Mouse (Mus musculus): Measurements from ENCODE around the gene Mindy2.

Gene Mindy2

DNA sequence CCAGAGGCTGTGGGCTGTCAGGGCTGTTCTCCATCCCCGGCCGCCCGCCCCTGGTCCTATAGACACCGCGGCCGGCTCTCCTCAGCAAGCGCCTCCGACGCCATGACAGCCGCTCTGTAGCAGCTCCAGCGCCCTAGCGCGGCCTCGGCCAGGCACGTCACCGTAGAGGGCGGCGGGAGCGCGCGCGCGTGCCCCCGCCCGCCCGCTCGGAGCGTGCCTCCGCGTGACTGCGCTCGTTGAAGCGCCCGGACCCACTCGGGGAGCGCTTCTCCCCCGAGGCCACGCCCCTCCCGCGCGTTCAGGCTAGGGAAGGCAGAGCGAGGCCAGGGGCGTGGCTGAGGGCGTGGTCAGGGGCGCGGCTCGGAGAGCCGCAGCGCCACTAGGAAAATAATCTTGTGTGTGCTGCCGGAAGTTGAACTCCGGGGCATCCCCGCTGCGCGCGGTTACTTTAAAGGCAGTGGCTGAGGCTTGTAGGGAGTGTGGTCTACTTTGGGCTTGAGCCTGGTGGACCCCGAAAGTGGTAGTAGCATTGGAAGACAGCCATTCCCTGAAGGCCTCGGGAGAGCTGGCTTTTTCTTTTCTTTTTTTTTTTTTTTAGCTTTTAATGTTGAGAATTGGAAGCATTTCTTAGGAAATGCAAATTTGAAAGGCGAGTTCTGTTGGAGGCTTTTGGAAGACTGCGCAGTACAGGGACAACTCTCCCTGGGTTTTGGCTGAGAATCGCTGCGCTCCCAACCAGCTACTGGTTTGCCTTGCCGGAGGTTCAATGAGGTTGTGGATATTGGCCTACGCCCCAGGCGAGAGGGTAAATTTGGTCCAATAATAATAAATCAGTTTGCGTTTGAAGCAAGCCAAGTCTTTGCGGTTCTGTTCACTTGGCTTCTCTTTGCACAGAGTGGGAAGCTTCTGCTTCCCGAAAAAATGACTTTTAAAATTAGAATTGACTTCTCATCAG lies at the start of gene Mindy2:
Gene Mindy2 (minus strand): TSS at position 162 of the 955 bp plus-strand sequence.
- DNase-seq: peak; percentile 99

DNA sequence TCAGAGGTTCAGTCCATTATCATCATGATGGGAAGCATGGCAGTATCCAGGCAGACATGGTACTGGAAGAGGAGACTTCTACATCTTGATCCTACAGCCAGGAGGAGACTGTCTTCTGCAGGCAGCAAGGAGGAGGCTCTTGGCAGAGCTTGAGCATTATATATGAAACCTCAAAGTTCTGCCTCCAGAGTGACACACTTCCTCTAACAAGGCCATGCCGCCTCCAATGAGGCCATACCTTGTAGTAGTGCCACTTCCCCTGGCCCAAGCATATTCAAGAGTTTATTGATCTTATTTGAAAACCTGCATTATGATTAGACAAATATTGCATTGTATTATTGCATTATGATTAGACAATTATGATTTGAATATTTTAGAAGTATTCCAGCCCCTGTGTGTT lies 49.5 kb upstream of the Mindy2 start:
- DNase-seq: no peak

DNA sequence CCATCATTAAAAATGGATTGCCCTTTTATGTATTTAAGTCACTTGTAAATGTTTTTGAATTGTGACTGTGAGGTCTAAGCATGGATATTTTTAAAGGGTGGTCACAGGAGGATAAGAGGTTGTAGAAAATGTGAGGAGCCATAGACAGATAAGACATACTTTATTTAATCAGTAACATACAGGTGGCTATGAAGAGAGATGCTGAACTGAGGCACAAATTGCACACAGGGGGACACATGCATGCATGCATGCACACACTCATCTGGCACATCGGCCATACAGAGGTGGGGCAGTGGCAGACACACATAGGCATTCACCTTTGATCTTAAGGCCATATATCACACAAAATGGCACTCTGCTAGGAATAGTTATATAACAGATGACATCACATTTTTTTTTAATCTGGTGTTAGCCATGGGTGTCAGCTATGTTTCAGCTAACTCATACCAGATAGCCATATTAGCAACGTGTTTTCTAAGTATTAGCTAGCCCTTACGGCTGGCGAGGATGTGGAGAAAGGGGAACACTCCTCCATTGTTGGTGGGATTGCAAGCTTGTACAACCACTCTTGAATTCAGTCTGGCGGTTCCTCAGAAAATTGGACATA lies 46.7 kb upstream of the Mindy2 start:
- DNase-seq: no peak

DNA sequence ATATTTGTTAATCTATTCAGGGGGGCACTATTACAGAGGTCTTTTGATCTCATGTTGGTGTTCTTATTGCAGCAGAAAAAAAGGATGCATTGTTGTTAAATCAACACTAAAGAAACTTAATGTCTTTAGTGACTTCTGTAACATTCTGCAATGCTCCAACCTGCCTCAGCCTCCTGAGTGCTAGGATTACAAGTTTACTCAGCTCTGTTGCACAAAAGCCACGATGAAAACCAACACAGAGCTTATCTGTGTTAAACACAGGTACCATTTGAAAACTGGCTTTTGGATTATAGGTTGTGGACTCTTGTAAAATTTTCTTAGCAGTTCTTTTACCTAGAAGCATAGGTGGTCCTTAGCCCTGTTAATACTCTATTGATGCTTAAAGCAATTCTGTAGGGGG lies 41.1 kb upstream of the Mindy2 start:
- DNase-seq: no peak

DNA sequence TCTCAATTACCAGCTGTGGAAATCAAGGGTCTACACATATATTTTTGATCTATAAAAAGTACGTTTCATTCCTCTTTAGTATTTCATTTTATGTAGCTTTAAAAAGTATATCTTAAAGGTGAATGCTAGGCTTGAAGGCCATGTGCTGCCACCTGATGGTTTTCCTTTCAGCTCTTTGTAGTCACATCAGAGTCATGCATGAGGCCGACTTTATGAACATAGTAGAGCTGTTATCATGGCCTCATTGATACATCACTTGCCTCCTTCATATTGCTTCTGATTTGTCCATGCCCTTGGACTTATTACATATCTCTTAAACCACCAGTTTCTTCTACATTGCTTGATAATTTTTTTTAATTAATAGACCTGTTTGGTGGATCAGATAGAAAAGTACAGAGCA lies 38.7 kb upstream of the Mindy2 start:
- DNase-seq: no peak

DNA sequence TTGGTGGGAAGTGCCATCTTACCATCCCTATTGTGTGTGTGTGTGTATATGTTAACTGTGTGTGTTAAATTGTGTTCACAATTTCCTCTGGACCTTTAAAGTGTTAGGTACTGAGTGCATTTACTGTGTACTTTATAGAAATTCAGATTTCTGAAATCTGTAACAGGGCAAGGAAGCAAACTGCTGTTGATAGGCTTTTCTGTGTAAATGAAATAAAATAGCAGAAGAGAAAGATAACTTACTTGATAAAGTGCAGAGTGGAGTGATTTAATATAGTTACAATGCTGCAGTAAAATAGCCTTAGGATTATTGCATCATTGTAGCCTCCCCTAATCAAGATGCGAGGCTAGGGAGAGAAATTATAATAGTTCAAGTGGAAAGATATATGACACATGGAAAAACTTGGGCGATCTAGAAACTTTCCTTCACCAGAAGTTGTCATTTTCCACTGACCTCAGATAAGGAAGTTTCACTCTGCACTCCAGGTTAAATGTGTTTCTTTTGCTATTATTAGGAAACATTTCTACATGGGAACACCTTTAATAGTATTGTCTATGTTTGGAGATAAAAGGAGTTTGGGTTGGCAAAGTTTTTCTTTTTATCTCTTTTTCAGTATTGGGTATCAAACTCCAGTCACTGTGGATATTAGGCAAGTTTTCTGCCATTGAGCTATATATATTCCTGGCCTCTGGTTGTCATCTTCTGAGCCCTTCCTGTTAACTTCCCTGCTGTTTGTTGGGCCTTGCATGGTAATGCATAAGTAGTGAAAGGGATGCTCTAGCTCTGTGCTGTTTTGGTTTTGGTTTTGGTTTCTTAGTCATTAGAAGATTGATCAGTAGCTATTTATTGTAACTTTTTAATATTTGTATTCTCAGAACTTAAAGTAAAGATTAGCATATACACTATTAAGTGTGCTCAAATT lies 35.1 kb upstream of the Mindy2 start:
- no peak for DNase-seq

DNA sequence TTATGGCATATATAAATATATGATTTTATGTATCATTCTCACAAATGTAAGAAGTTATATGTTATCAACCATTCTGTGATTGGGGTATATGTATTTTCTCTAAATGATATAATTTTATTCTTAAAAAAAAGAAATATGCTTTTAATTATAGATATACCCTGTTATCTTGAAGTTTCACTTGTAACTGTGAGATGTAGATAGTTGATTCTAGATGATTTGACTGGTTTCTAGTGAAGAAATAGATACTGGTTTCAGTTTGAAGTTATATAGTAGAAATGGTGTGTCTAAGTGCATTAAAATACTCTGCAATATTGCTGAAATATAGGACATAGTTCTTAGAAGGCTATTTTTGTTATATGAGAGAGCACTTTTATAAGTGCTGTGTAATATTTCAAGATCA lies 33.6 kb upstream of the Mindy2 start:
- no peak for DNase-seq

DNA sequence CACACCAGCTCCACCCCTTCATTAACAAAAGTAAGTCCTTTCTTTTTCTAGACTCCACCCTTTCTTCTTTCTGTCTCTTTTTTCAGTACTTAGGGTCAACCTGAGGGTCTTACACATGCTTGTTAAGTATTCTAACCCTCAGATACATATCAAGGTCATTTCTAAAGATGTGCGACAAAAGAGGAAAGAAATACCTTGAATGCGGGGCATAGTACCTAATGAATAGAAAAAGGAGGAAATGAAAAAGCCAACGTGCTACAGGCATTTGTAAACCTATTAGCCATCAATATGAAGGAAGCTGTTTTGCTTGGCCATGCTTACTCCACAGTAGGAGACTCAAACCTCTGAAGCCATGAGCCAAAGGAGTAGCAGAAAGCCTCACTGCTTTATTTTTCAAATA lies 33.0 kb upstream of the Mindy2 start:
- DNase-seq: no peak

DNA sequence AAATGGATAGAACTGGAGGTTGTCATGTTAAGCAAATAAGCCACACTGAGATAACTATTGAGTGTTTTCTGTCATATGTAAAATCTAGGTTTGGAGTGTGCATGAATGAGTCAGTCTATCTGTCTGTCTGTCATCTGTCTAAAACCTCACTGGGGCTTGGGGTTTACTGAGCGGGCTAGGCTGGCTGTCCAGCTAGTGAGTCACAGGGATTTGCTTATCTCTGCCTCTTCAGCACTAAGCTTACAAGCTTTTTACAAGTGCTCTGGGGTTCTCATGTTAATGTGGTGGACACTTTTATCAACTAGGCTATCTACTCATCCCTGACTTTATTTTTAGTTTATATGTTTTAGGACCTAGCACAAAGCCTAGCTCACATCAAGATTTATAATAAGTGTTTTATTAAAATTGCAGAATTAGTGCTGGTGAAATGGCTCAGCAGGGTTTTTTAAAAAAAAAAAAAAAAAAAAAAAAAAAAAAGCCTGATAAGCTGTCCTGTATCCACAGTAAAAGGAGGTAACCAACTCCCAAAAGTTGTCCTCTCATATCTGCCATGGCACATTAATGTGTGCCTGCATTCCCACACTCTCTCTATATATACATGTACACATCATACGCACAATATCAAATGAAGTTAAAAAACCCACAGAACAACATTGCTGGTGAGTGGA lies 31.5 kb upstream of the Mindy2 start:
- DNase-seq: no peak

DNA sequence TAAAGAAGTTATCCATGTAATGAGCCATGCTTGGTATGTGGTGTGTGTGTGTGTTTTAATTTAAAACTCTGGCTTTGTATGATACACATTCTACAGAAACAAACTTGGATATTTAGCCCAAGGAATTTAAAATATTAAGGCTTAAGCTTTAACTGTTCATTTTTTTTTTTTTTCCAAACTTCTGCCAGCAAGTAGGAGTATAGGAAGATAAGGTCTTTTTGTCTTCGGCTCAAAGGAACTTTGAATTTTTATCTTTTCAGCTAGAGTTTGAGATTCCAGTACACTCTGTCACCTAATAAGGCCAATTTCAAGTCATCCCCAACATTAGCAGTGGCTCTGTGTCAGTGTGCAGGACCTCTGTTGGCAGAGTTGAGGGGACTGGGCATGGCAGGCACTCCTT lies 25.2 kb upstream of the Mindy2 start:
- DNase-seq: no peak

DNA sequence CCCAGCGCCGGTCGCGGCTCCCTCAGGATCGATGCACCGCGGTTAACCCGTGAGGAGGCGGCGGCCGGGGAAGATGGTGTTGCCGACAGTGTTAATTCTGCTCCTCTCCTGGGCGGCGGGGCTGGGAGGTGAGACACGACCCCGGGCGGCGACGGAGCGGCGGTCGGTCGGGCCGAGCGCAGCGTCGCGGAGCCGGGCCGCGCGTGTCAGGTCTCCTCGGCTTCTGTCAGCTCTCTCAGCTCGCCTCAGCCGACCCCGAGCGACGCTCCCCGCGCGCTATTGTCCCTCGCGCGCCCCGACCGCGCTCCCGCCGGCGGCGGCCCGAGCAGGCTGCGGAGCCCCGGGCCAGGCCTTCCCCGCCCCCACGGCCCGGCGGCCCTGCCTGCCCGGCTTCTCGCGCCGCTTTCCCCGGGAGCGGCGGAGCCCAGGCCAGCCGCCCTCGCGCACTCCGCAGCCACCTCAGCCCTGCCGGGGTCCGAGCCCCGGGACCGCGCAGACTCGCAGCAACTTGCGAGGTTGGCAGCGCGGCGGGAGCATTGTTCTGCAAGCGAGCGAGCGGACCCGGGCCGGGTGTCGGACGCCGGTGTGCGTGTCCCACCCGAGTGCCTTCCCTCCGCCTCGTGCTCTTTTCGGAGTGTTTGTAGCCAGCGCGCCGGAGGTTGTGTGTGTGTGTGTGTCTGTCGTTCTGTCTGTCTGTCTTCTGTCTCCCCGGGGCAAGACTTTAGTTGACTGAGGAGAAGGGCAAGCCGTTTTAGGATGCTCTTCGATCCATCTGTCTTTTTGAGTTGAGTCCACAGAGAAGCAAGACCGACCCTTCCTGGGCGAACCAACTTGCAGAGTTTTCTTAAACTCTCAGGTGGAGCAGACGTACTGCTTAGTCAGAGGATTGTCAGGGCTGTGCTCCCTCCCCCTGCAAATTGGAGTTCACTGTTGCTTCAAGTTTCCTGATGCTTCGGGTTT lies 22.4 kb upstream of the Mindy2 start:
- DNase-seq: peak; percentile 37

DNA sequence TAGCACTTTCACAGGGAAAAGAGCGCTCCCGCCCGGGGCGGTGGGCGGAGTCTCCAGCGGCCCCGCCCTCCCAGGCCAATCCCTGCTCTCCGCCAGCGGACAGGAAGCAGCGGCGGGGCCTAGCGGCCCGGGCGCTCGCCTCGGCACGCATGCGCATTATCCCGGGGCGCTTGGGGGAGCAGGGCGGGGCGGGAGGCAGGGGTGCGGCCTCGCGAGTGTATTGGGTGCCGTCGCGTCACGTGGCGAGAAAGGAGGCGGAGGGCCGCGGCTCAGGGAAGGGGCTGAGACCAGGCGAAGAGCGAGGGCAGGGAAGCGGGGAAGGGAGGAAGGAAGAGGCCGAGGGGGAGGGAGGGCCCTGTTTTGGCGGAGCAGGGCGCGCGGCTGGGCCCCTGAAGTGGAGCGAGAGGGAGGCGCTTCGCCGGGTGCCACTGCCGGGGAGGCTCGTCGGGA lies 21.7 kb upstream of the Mindy2 start, which contains the start of gene Adam10:
Gene Adam10 (plus strand): TSS at position 316 of the 450 bp plus-strand sequence.
- DNase-seq: peak; percentile 99

DNA sequence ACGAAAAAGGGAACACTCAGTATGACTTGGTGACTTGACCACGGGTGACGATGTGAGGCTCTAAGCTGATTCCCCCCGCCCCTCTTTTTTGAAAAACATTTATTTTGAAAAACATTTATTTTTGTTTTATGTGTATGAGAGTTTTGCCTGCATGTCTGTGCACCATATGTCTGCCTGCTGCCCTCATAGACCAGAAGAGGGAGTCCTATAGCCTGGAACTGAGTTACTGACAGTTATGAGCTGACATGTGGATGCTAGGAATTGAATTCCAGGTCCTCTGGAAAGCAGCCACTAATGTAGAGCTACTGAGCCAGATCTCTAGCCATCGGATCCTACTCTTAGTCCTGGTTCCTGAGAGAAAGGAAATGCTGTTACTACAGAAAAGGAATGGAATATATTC lies 19.0 kb upstream of the Mindy2 start:
- DNase-seq: no peak

DNA sequence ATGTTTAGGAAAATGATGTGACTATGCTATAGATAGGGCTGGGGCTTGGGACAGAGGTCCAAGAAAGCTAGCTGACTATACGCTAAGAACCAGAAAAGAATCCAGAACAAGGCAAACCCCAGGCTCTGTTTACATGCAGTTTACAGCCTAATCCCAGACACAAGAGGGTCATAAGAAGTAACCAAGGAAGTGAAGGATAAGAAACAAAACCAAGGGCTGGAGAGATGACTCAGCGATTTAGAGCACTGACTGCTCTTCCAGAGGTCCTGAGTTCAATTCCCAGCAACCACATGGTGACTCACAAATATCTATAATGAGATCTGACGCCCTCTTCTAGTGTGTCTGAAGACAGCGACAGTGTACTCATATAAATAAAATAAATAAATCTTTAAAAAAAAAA lies 18.1 kb upstream of the Mindy2 start:
- DNase-seq: no peak

DNA sequence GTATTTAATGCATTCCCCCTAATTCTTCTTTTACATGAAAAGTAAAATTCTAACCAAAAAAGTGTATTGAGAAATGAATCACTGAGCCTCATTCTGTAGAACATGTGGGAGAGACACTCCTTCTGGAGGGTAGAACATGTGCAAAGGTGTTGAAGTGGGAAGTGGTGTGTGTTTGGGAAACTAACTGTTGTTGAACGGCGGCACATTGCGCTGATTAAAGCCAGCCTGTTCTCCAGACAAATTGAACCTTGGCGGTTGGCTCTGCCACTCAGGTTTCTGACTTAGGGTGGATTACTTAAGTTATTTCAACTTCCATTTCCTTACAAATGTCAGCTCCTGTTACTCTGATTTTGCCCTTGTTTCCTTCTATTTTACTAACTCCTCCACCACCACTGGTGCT lies 16.7 kb upstream of the Mindy2 start:
- no peak for DNase-seq

DNA sequence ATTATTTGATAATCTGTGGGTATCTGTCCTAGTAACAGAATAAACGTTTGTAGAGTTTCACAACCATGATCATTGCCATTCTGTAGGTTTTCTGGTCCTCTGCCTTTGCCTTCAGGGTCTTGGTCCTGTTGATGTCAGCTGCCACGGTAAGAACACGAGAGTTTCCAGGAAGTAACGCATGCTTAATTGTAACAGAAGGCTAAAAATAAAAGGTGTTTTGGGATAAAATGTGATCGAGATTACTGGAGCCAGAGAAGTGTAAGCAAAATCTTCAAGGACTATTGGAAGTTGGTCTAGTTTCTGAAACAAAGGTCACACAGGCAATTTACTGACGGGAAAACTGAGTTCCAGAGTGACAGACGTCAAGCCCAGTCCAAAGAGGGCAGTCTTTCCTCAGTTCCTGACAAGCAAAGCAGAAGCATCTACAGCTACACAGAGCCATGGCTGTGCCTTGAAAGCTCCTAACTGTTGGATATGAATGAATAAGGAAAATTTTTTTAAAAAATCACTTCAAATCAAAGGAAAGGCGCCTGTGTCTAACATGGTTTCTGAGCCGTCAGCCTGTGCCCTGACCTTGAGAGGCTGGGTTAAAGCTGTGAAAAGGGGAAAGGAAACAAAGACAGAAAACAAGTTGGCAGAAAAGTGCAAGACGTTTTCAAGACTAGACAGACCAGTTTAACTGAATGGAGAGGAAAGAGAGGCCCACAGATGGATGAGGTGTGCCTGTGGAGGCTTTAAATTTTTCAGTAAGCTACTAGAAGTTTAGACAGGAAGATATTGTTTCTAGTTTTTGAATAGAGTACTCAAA lies 15.0 kb upstream of the Mindy2 start:
- peak; percentile 70 for DNase-seq

DNA sequence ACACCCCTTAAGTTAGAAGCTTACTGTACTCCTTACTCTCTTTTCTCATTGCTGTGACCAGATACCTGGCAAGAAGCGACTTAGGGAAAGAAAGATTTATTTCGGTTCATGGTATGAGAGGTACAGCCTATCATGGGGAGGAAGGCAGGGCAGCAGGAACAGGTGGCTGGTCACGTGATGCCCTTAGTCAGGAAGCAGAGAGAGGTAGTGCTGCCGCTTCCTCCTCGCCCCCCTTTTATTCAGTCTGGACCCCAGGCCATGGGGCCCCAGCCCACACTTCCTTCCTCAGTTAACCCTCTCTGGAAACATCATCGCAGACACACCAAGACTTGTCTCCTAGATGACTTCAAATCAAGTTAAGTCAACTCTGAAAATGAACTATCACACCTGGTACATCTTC lies 14.3 kb upstream of the Mindy2 start:
- DNase-seq: peak; percentile 28

DNA sequence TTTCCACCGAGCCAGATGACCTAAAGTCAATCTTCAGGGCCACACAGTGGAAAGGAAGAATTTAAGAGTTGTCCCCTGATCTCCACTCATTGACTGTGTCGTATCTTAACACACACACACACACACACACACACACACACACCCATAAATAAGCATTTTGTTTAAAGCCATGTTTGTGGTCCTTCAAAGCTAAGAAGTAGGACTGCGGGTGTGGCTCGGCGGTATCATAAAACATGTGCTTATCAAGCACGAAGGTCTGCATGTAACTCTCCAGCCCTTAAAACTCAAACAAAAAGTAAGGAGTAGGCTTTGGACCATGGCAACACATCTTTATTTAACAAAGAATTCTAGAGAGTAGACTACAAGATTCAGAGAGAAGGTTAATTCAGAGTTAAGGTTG lies 13.4 kb upstream of the Mindy2 start:
- no peak for DNase-seq

DNA sequence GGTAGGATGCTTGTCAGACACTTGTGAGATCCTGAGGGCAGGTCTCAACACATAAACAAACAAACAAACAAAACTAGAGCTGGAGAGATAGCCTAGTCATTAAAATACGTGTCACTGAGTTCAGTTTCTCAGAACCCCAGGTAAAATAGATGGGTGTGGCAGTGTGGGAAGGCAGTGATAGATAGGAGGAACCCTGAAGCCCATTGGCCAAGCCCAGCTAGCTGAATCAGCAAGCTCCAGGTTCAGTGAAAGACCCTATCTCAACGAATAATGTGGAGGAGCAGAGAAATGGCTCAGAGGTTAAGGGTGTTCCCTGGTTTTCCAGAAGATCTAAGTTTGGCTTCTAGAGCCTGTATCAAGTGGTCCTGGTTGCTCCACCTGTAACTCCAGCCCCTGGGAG lies 12.2 kb upstream of the Mindy2 start:
- DNase-seq: no peak

DNA sequence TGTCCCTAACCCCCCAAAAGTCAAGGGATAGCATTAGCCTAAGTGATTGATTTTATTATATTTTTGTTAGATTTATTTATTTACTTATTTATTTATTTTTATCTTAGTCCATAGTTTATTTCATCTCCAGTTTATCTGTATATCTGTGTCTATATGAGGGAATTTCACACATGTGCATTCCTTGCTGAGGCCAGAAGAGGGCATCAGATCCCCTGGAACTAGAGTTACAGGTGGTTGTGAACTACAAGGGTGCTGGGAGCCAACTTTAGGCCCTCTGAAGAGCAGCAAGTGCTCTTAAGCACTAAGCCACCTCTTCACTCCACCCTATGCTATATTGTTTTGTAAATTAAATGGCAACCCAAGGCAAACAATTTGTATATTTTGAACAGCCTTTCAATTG lies 11.1 kb upstream of the Mindy2 start:
- DNase-seq: no peak

Data from lung, postnatal 36 days (tissue).